Mouse (Mus musculus) liver, embryonic 15.5 days (tissue): ENCODE data around the gene Sema3f. TPM values are rescaled to one million over a fixed set of nuclear protein-coding genes. Genes with fewer than 3 reads are reported as not detected.

Experiments used
- ATAC-seq: fragments of 200-750 bp; cut with Nextera tagmentation; 2 replicates; pipeline ENCODE4 v1.8.0; 2017; ENCODE audit warnings: moderate number of reproducible peaks, mild to moderate bottlenecking, moderate library complexity; ENCODE audit not compliant: insufficient read depth
- H3K27ac ChIP-seq: fragments of 300-500 bp; sonication (generic); replicated peaks from 2 replicates; pipeline ENCODE4 v1.5.1; 2015; ENCODE audit warnings: mild to moderate bottlenecking, inconsistent platforms
- H3K27me3 ChIP-seq: fragments of 300-500 bp; sonication (generic); 2 replicates; pipeline ENCODE4 v1.6.1; 2015; ENCODE audit warnings: mild to moderate bottlenecking, inconsistent platforms
- H3K36me3 ChIP-seq: fragments of 300-500 bp; sonication (generic); replicated peaks from 2 replicates; pipeline ENCODE4 v1.6.1; 2015; ENCODE audit warnings: moderate library complexity, mild to moderate bottlenecking, inconsistent platforms
- H3K4me1 ChIP-seq: fragments of 300-500 bp; sonication (generic); replicated peaks from 2 replicates; pipeline ENCODE4 v1.6.1; 2015; ENCODE audit warnings: inconsistent platforms
- H3K4me2 ChIP-seq: fragments of 300-500 bp; sonication (generic); 2 replicates; pipeline ENCODE4 v1.6.1; 2015; ENCODE audit warnings: moderate library complexity, mild to moderate bottlenecking, inconsistent platforms
- H3K4me3 ChIP-seq: fragments of 300-500 bp; sonication (generic); replicated peaks from 2 replicates; pipeline ENCODE4 v1.5.1; 2015; ENCODE audit warnings: mild to moderate bottlenecking, inconsistent platforms
- H3K9ac ChIP-seq: fragments of 300-500 bp; sonication (generic); 2 replicates; pipeline ENCODE4 v1.6.1; 2015; ENCODE audit warnings: moderate library complexity, mild to moderate bottlenecking, inconsistent platforms
- H3K9me3 ChIP-seq: fragments of 300-500 bp; sonication (generic); replicated peaks from 2 replicates; pipeline ENCODE4 v1.6.1; 2016; ENCODE audit warnings: inconsistent platforms
- WGBS: fragments of 180-500 bp; shearing (Covaris S2); methylation state at CpG from one replicate; pipeline ENCODE4 v1.1.7; 2015; ENCODE audit warnings: mixed read lengths; ENCODE audit not compliant: insufficient replicate concordance; 5-methylcytosine and 5-hydroxymethylcytosine counted together
- polyA plus RNA-seq: library from polyadenylated mRNA; unstranded; fragments of >200 nt; fragmentation: Nextera tagmentation; extraction: Ambion mirVana; gene quantifications from 2 replicates; pipeline ENCODE4 v1.2.1, GENCODE M21; 2015

Gene Sema3f
- polyA plus RNA-seq, 1 experiment from 2014 or later, result 0.76 TPM

- Histone ChIP-seq H3K27me3 (peaks cover 23% of the 10 kb centered on the region), H3K9me3 (no peaks in the 10 kb centered on the region), H3K36me3 (0 out of 2 replicates have a peak, but pooled peaks cover 5% of the 10 kb centered on the region), H3K4me2 (no peak overlapping the region), H3K27ac (no peak overlapping the region), H3K4me1 (peaks cover 5% of the 10 kb centered on the region; the same call in 1 of the 2 replicates), H3K4me3 (no peak overlapping the region), H3K9ac (no peak overlapping the region)
- WGBS, result 57% methylated on average over 3 of the region's 3 CpGs
- ATAC-seq, result no peak
These were observed 50.3 kb downstream of the Sema3f start for GRCm38 (mm10) chr9:107659961-107660360.

GRCm38 (mm10) chr9:107659551-107659950 lies 50.7 kb downstream of the Sema3f start:
- Histone ChIP-seq H3K4me2 (no peak overlapping the region), H3K9ac (no peak overlapping the region), H3K27ac (no peak overlapping the region), H3K27me3 (peaks cover 19% of the 10 kb centered on the region; the same call in 1 of the 2 replicates), H3K9me3 (no peaks in the 10 kb centered on the region), H3K4me3 (no peak overlapping the region), H3K4me1 (peaks cover 5% of the 10 kb centered on the region; the same call in 1 of the 2 replicates), H3K36me3 (0 out of 2 replicates have a peak, but pooled peaks cover 5% of the 10 kb centered on the region)
- 73% methylated on average over 10 of the region's 10 CpGs for WGBS
- ATAC-seq, result no peak

GRCm38 (mm10) chr9:107658096-107658495 lies 52.2 kb downstream of the Sema3f start:
- Histone ChIP-seq H3K27ac (no peak overlapping the region), H3K9ac (no peak overlapping the region), H3K36me3 (0 out of 2 replicates have a peak, but pooled peaks cover 5% of the 10 kb centered on the region), H3K27me3 (peaks cover 8% of the 10 kb centered on the region; the same call in 1 of the 2 replicates), H3K4me1 (peaks cover 3% of the 10 kb centered on the region; the same call in 1 of the 2 replicates), H3K9me3 (no peaks in the 10 kb centered on the region), H3K4me2 (no peak overlapping the region), H3K4me3 (no peak overlapping the region)
- 57% methylated on average over 6 of the region's 6 CpGs for WGBS
- ATAC-seq, result no peak

DNA sequence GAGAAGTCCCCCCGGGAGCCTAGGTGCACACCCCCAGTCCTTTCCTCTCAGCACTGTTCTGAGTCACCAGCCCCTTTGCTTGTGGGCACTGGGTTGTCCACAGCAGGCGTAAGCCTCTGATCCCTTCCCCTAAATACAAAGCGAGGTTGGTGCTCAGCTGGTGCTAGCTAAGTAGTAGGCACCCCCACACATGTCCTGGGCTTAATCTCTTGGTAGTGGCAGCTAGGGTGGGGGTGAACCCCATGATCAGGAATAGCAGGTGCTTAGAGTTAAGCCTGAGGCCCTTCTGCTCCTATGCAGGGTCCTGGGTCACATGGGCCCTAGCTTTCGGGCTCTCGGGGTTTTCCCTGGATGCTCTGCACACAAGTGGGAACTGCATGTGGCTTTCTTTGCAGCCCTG lies 53.1 kb downstream of the Sema3f start:
- H3K4me3 ChIP-seq, result no peak overlapping the region
- ATAC-seq, result no peak
- H3K27ac ChIP-seq, result no peak overlapping the region
- peaks cover 3% of the 10 kb centered on the region; the same call in 1 of the 2 replicates for H3K4me1 ChIP-seq
- H3K9me3 ChIP-seq, result no peaks in the 10 kb centered on the region
- 0 out of 2 replicates have a peak, but pooled peaks cover 5% of the 10 kb centered on the region for H3K36me3 ChIP-seq
- no peak overlapping the region for H3K4me2 ChIP-seq
- H3K27me3 ChIP-seq, result peaks cover 5% of the 10 kb centered on the region; the same call in 1 of the 2 replicates
- WGBS, result 68% methylated on average over 5 of the region's 5 CpGs
- no peak overlapping the region for H3K9ac ChIP-seq

DNA sequence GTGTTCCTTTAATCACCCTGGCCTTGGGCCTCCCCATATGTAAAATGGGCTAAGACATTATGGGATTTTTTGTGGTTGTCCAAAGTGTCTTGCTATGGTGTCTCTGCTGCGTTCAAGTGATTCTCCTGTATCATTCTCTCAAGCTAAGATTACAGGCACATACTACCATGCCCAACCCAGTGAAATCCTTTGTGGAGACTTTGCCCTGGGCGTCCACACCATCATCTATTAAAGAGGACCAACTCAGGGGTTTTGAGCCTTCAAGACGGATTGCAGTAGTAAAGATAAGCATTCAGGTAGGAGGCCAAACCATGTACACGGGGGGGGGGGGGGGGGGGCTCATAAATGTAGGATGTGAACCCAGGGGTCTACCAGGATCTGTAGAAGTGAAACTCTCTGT lies 55.7 kb downstream of the Sema3f start:
- no peak for ATAC-seq
- Histone ChIP-seq H3K27me3 (peaks cover 7% of the 10 kb centered on the region; the same call in 1 of the 2 replicates), H3K4me2 (no peak overlapping the region), H3K9me3 (no peaks in the 10 kb centered on the region), H3K27ac (no peak overlapping the region), H3K9ac (no peak overlapping the region), H3K4me3 (no peak overlapping the region), H3K36me3 (0 out of 2 replicates have a peak, but pooled peaks cover 5% of the 10 kb centered on the region), H3K4me1 (peaks cover 3% of the 10 kb centered on the region; the same call in 1 of the 2 replicates)
- 55% methylated on average over 4 of the region's 4 CpGs for WGBS

- no peak overlapping the region for H3K4me3 ChIP-seq
- ATAC-seq, result peak; percentile 67
- H3K4me2 ChIP-seq, result no peak overlapping the region
- H3K9ac ChIP-seq, result no peak overlapping the region
- H3K27ac ChIP-seq, result peak overlapping the region; percentile 49
- peaks cover 7% of the 10 kb centered on the region; the same call in 1 of the 2 replicates for H3K27me3 ChIP-seq
- 0 out of 2 replicates have a peak, but pooled peaks cover 5% of the 10 kb centered on the region for H3K36me3 ChIP-seq
- peaks cover 3% of the 10 kb centered on the region; the same call in 1 of the 2 replicates for H3K4me1 ChIP-seq
- H3K9me3 ChIP-seq, result no peaks in the 10 kb centered on the region
- 45% methylated on average over 2 of the region's 2 CpGs for WGBS
These were observed 56.8 kb downstream of the Sema3f start for GRCm38 (mm10) chr9:107653474-107653873.

DNA sequence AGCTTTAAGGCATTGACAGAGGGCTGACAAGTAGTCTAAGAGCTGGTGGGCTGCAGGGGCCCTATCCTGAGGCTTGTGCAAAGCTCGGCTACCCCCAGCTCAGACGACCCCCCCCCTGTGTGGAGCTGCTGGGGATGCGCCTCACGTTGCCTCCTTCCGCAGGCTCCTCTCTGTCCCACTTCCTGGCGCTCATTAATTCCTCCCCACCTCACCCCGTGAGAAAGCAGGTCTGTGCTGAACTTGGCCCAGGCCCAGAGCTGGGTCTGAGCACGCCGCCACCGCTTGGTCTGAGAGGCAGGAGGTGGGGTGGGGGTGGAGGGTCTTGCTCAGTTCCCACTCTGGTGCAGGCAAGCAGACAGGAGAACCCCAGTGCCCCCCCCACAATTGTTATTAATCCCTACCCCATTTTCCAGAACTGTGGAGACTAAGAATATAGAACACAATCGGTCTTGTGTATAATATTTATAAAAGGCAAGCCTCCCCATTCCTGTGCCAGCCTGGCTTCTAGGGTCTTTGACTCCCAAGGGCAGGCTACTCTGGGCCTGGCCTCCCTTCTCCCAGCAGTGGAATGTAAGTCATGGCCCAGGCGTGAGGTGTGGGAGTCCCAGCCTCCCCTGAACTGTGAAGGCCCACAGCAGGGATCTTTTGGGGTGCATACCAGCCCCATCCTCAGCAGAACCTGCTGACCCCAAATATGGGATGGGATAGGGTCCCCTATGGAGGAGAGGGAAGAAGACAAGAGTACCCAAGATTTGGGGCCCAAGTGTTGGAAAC lies 59.4 kb downstream of the Sema3f start:
- WGBS, result 44% methylated on average over 12 of the region's 12 CpGs
- ATAC-seq, result no peak
- H3K27ac ChIP-seq, result no peak overlapping the region
- H3K27me3 ChIP-seq, result 0 out of 2 replicates have a peak, but pooled peaks cover 2% of the 10 kb centered on the region
- no peaks in the 10 kb centered on the region for H3K4me1 ChIP-seq
- H3K4me3 ChIP-seq, result no peak overlapping the region
- H3K9me3 ChIP-seq, result no peaks in the 10 kb centered on the region
- H3K4me2 ChIP-seq, result no peak overlapping the region
- no peaks in the 10 kb centered on the region for H3K36me3 ChIP-seq
- no peak overlapping the region for H3K9ac ChIP-seq

DNA sequence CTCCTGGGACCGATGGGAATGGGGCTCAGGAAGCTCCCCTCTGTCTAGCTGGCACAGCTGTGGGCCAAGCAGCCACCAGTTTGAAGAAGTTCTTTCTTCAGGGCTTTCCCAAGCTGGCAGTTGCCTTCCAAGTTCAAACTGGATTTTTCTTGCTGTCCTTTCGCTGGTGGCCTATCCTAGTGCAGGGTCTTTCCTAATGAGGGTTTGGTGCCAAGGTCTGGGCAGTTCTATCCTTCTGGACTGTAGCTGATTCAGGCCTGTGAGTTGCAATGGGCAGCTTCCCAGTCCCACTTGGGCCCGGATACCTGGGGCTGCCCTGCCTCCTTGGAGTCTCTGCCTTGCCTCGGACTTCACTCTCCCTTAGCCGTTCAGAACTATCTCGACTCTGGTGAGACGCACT lies 60.0 kb downstream of the Sema3f start:
- no peak overlapping the region for H3K27ac ChIP-seq
- H3K36me3 ChIP-seq, result no peaks in the 10 kb centered on the region
- H3K9me3 ChIP-seq, result no peaks in the 10 kb centered on the region
- H3K27me3 ChIP-seq, result peaks cover 3% of the 10 kb centered on the region; the same call in 1 of the 2 replicates
- H3K4me1 ChIP-seq, result peaks cover 3% of the 10 kb centered on the region
- WGBS, result 64% methylated on average over 7 of the region's 7 CpGs
- H3K4me3 ChIP-seq, result no peak overlapping the region
- H3K4me2 ChIP-seq, result no peak overlapping the region
- no peak overlapping the region for H3K9ac ChIP-seq
- no peak for ATAC-seq

GRCm38 (mm10) chr9:107648767-107649166 lies 61.5 kb downstream of the Sema3f start:
- H3K4me3 ChIP-seq, result no peak overlapping the region
- no peaks in the 10 kb centered on the region for H3K9me3 ChIP-seq
- no peaks in the 10 kb centered on the region for H3K36me3 ChIP-seq
- no peak for ATAC-seq
- peaks cover 9% of the 10 kb centered on the region; the same call in 1 of the 2 replicates for H3K27me3 ChIP-seq
- WGBS, result 58% methylated on average over 3 of the region's 3 CpGs
- peaks cover 16% of the 10 kb centered on the region for H3K4me1 ChIP-seq
- no peak overlapping the region for H3K9ac ChIP-seq
- no peak overlapping the region for H3K4me2 ChIP-seq
- H3K27ac ChIP-seq, result no peak overlapping the region

DNA sequence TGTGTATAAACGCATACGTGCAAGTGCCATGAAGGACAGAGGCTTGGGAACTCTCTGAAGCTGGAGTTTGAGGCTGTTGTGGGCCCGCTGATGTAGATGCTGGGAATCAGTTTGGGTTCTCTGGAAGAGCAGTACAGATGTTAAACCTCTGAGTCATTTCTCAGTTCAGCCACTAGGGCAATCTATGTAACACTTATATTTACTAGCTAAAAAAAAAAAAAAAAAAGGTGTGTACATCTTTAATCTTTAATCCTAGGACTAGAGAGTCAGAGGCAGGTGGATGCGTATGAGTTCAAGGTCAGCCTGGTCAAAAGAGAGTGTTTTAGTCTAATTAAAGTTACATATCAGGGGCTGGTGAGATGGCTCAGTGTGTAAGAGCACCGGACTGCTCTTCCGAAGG lies 63.3 kb downstream of the Sema3f start:
- H3K4me1 ChIP-seq, result peaks cover 24% of the 10 kb centered on the region
- H3K4me2 ChIP-seq, result no peak overlapping the region
- no peaks in the 10 kb centered on the region for H3K9me3 ChIP-seq
- H3K27ac ChIP-seq, result no peak overlapping the region
- H3K4me3 ChIP-seq, result no peak overlapping the region
- ATAC-seq, result no peak
- H3K36me3 ChIP-seq, result no peaks in the 10 kb centered on the region
- 70% methylated on average over 6 of the region's 6 CpGs for WGBS
- peaks cover 9% of the 10 kb centered on the region; the same call in 1 of the 2 replicates for H3K27me3 ChIP-seq
- H3K9ac ChIP-seq, result no peak overlapping the region

GRCm38 (mm10) chr9:107645577-107645976 lies 64.7 kb downstream of the Sema3f start:
- peaks cover 24% of the 10 kb centered on the region for H3K4me1 ChIP-seq
- H3K9ac ChIP-seq, result no peak overlapping the region
- ATAC-seq, result peak; percentile 40
- no peak overlapping the region for H3K4me3 ChIP-seq
- H3K36me3 ChIP-seq, result no peaks in the 10 kb centered on the region
- H3K9me3 ChIP-seq, result no peaks in the 10 kb centered on the region
- no peak overlapping the region for H3K27ac ChIP-seq
- WGBS, result 16% methylated on average over 5 of the region's 5 CpGs
- no peak overlapping the region for H3K4me2 ChIP-seq
- peaks cover 9% of the 10 kb centered on the region; the same call in 1 of the 2 replicates for H3K27me3 ChIP-seq
